Mouse (Mus musculus) intestine, embryonic 16.5 days (tissue): ENCODE data around the gene Dhdds. TPM values are rescaled to one million over a fixed set of nuclear protein-coding genes. Genes with fewer than 3 reads are reported as not detected.
A peak's percentile ranks its signal among the peaks of the same experiment; 100 is the strongest.

ENCODE experiments used
- ATAC-seq: fragments of 200-750 bp; cut with Nextera tagmentation; 2 replicates; pipeline ENCODE4 v1.8.0; 2017; ENCODE audit warnings: moderate TSS enrichment, moderate library complexity
- H3K27ac ChIP-seq: fragments of 300-500 bp; sonication (generic); 2 replicates; pipeline ENCODE4 v1.5.1; 2014; ENCODE audit warnings: mild to moderate bottlenecking, low read length
- H3K27me3 ChIP-seq: fragments of 300-500 bp; sonication (generic); replicated peaks from 2 replicates; pipeline ENCODE4 v1.6.1; 2014; ENCODE audit warnings: low read length, control low read depth, mixed read lengths; ENCODE audit not compliant: control insufficient read depth, insufficient read depth
- H3K36me3 ChIP-seq: fragments of 300-500 bp; sonication (generic); 2 replicates; pipeline ENCODE4 v1.6.1; 2014; ENCODE audit warnings: low read length, control low read depth; ENCODE audit not compliant: control insufficient read depth, insufficient read depth
- H3K4me1 ChIP-seq: fragments of 300-500 bp; sonication (generic); 2 replicates; pipeline ENCODE4 v1.6.1; 2014; ENCODE audit warnings: low read length, control low read depth, mixed read lengths; ENCODE audit not compliant: control insufficient read depth, insufficient read depth
- H3K4me2 ChIP-seq: fragments of 300-500 bp; sonication (generic); 2 replicates; pipeline ENCODE4 v1.6.1; 2014; ENCODE audit warnings: low read depth, low read length, control low read depth
- H3K4me3 ChIP-seq: fragments of 300-500 bp; sonication (generic); 2 replicates; pipeline ENCODE4 v1.5.1; 2014; ENCODE audit warnings: mild to moderate bottlenecking, low read length
- H3K9ac ChIP-seq: fragments of 300-500 bp; sonication (generic); 2 replicates; pipeline ENCODE4 v1.6.1; 2014; ENCODE audit warnings: low read depth, low read length
- H3K9me3 ChIP-seq: fragments of 300-500 bp; sonication (generic); 2 replicates; pipeline ENCODE4 v1.6.1; 2016; ENCODE audit warnings: low read length, control low read depth; ENCODE audit not compliant: control insufficient read depth
- WGBS: fragments of 180-500 bp; shearing (Covaris S2); extraction: QIAGEN DNeasy Blood & Tissue Kit; methylation state at CpG from one replicate; pipeline ENCODE4 v1.1.7; 2014; 5-methylcytosine and 5-hydroxymethylcytosine counted together
- polyA plus RNA-seq: library from polyadenylated mRNA; unstranded; fragments of >200 nt; fragmentation: Nextera tagmentation; extraction: Ambion mirVana; gene quantifications from 2 replicates; pipeline ENCODE4 v1.2.1, GENCODE M21; 2015

The Dhdds gene
- polyA plus RNA-seq, 1 experiment from 2014 or later, result 41.3 TPM

- no peaks in the 10 kb centered on the region for H3K9me3 ChIP-seq
- no peaks in the 10 kb centered on the region for H3K27me3 ChIP-seq
- H3K9ac ChIP-seq, result no peak overlapping the region
- no peak overlapping the region for H3K4me3 ChIP-seq
- 49% methylated on average over 6 of the region's 6 CpGs for WGBS
- no peaks in the 10 kb centered on the region for H3K36me3 ChIP-seq
- no peaks in the 10 kb centered on the region for H3K4me1 ChIP-seq
- H3K4me2 ChIP-seq, result no peak overlapping the region
- ATAC-seq, result no peak
- no peak overlapping the region for H3K27ac ChIP-seq
These were observed 9.0 kb upstream of the Dhdds start for GRCm38 (mm10) chr4:134009709-134010108.

GRCm38 (mm10) chr4:134006845-134007244 is 6.1 kb upstream of the Dhdds start:
- WGBS, result 65% methylated on average over 3 of the region's 3 CpGs
- no peaks in the 10 kb centered on the region for H3K4me1 ChIP-seq
- H3K4me3 ChIP-seq, result no peak overlapping the region
- H3K27ac ChIP-seq, result no peak overlapping the region
- H3K9ac ChIP-seq, result no peak overlapping the region
- H3K27me3 ChIP-seq, result no peaks in the 10 kb centered on the region
- no peaks in the 10 kb centered on the region for H3K36me3 ChIP-seq
- ATAC-seq, result peak; percentile 64
- no peak overlapping the region for H3K4me2 ChIP-seq
- H3K9me3 ChIP-seq, result no peaks in the 10 kb centered on the region

- no peak overlapping the region for H3K4me2 ChIP-seq
- H3K9me3 ChIP-seq, result no peaks in the 10 kb centered on the region
- H3K27ac ChIP-seq, result no peak overlapping the region
- no peaks in the 10 kb centered on the region for H3K27me3 ChIP-seq
- 83% methylated on average over 12 of the region's 12 CpGs for whole genome bisulfite sequencing
- H3K4me1 ChIP-seq, result no peaks in the 10 kb centered on the region
- ATAC-seq, result no peak
- H3K4me3 ChIP-seq, result no peak overlapping the region
- H3K9ac ChIP-seq, result no peak overlapping the region
- H3K36me3 ChIP-seq, result no peaks in the 10 kb centered on the region
These were observed 5.1 kb upstream of the Dhdds start for GRCm38 (mm10) chr4:134005581-134006358.

GRCm38 (mm10) chr4:134002903-134003302 is 2.2 kb upstream of the Dhdds start:
- Histone ChIP-seq H3K27ac (no peak overlapping the region), H3K9me3 (no peaks in the 10 kb centered on the region), H3K27me3 (no peaks in the 10 kb centered on the region), H3K9ac (no peak overlapping the region), H3K4me1 (peaks cover 5% of the 10 kb centered on the region), H3K4me2 (no peak overlapping the region), H3K4me3 (no peak overlapping the region), H3K36me3 (no peaks in the 10 kb centered on the region)
- ATAC-seq, result no peak
- 69% methylated on average over 5 of the region's 5 CpGs for WGBS

GRCm38 (mm10) chr4:134002246-134002645 is 1.5 kb upstream of the Dhdds start:
- Histone ChIP-seq H3K9ac (no peak overlapping the region), H3K27me3 (no peaks in the 10 kb centered on the region), H3K4me1 (peaks cover 5% of the 10 kb centered on the region), H3K4me2 (no peak overlapping the region), H3K27ac (no peak overlapping the region), H3K36me3 (no peaks in the 10 kb centered on the region), H3K4me3 (no peak overlapping the region), H3K9me3 (no peaks in the 10 kb centered on the region)
- no peak for ATAC-seq
- WGBS, result 56% methylated on average over 4 of the region's 4 CpGs

GRCm38 (mm10) chr4:134001710-134002109 is 992 bp upstream of the Dhdds start:
- Histone ChIP-seq H3K9ac (no peak overlapping the region), H3K36me3 (0 out of 2 replicates have a peak, but pooled peaks cover 4% of the 10 kb centered on the region), H3K4me3 (no peak overlapping the region), H3K9me3 (no peaks in the 10 kb centered on the region), H3K4me2 (no peak overlapping the region), H3K27ac (no peak overlapping the region), H3K4me1 (peaks cover 5% of the 10 kb centered on the region), H3K27me3 (no peaks in the 10 kb centered on the region)
- 60% methylated on average over 10 of the region's 10 CpGs for WGBS
- no peak for ATAC-seq

- Histone ChIP-seq H3K36me3 (peaks cover 18% of the 10 kb centered on the region; the same call in 1 of the 2 replicates), H3K4me1 (peaks cover 5% of the 10 kb centered on the region), H3K9ac (no peak overlapping the region), H3K27ac (no peak overlapping the region), H3K4me3 (no peak overlapping the region), H3K4me2 (no peak overlapping the region), H3K27me3 (no peaks in the 10 kb centered on the region), H3K9me3 (no peaks in the 10 kb centered on the region)
- ATAC-seq, result peak; percentile 67
- 73% methylated on average over 8 of the region's 8 CpGs for WGBS
These were observed 6.0 kb downstream of the Dhdds start for GRCm38 (mm10) chr4:133994697-133995096.

GRCm38 (mm10) chr4:133991087-133991660 is 9.5 kb downstream of the Dhdds start:
- no peaks in the 10 kb centered on the region for H3K9me3 ChIP-seq
- H3K27me3 ChIP-seq, result no peaks in the 10 kb centered on the region
- peak; percentile 54 for ATAC-seq
- WGBS, result 78% methylated on average over 13 of the region's 13 CpGs
- H3K27ac ChIP-seq, result peak overlapping the region; percentile 51
- peaks cover 16% of the 10 kb centered on the region; the same call in 1 of the 2 replicates for H3K36me3 ChIP-seq
- H3K9ac ChIP-seq, result no peak overlapping the region
- no peak overlapping the region for H3K4me2 ChIP-seq
- H3K4me1 ChIP-seq, result peaks cover 2% of the 10 kb centered on the region; the same call in 1 of the 2 replicates
- no peak overlapping the region for H3K4me3 ChIP-seq

- Histone ChIP-seq H3K4me3 (no peak overlapping the region), H3K4me1 (peaks cover 2% of the 10 kb centered on the region; the same call in 1 of the 2 replicates), H3K27me3 (no peaks in the 10 kb centered on the region), H3K27ac (no peak overlapping the region), H3K36me3 (peaks cover 16% of the 10 kb centered on the region; the same call in 1 of the 2 replicates), H3K4me2 (no peak overlapping the region), H3K9me3 (no peaks in the 10 kb centered on the region), H3K9ac (no peak overlapping the region)
- whole genome bisulfite sequencing, result 65% methylated on average over 4 of the region's 4 CpGs
- ATAC-seq, result no peak
These were observed 10.7 kb downstream of the Dhdds start for GRCm38 (mm10) chr4:133990035-133990434.
